Mouse (Mus musculus) embryonic facial prominence, embryonic 11.5 days (tissue): ENCODE data around the gene Zcchc24. TPM values are rescaled to one million over a fixed set of nuclear protein-coding genes. Genes with fewer than 3 reads are reported as not detected.

Experiments
- ATAC-seq: fragments of 200-750 bp; cut with Nextera tagmentation; replicated peaks from 2 replicates; pipeline ENCODE4 v1.8.0; 2017; ENCODE audit warnings: low read depth; ENCODE audit not compliant: insufficient number of reproducible peaks, low FRiP score, low TSS enrichment
- DNase-seq: peaks from one replicate; pipeline ENCODE4 v3.0.0-alpha.2; 2015; ENCODE audit warnings: low spot score
- H3K27ac ChIP-seq: fragments of 300-500 bp; sonication (generic); replicated peaks from 2 replicates; pipeline ENCODE4 v1.5.1; 2014; ENCODE audit warnings: mild to moderate bottlenecking, low read depth, low read length, control low read depth
- H3K27me3 ChIP-seq: fragments of 300-500 bp; sonication (generic); 2 replicates; pipeline ENCODE4 v1.6.1; 2014; ENCODE audit warnings: mild to moderate bottlenecking, low read length, moderate library complexity, mixed read lengths; ENCODE audit not compliant: control insufficient read depth, insufficient read depth
- H3K36me3 ChIP-seq: fragments of 300-500 bp; sonication (generic); replicated peaks from 2 replicates; pipeline ENCODE4 v1.6.1; 2014; ENCODE audit warnings: low read depth, mild to moderate bottlenecking, low read length, moderate library complexity, mixed read lengths; ENCODE audit not compliant: control insufficient read depth, insufficient read depth
- H3K4me1 ChIP-seq: fragments of 300-500 bp; sonication (generic); 2 replicates; pipeline ENCODE4 v1.6.1; 2014; ENCODE audit warnings: low read length, mixed read lengths; ENCODE audit not compliant: control insufficient read depth, insufficient read depth
- H3K4me2 ChIP-seq: fragments of 300-500 bp; sonication (generic); 2 replicates; pipeline ENCODE4 v1.6.1; 2014; ENCODE audit warnings: low read depth, mild to moderate bottlenecking, control low read depth, low read length, moderate library complexity
- H3K4me3 ChIP-seq: fragments of 300-500 bp; sonication (generic); 2 replicates; pipeline ENCODE4 v1.5.1; 2014; ENCODE audit warnings: low read depth, low read length, control low read depth
- H3K9ac ChIP-seq: fragments of 300-500 bp; sonication (generic); replicated peaks from 2 replicates; pipeline ENCODE4 v1.6.1; 2014; ENCODE audit warnings: mild to moderate bottlenecking, control low read depth, low read length
- H3K9me3 ChIP-seq: fragments of 300-500 bp; sonication (generic); replicated peaks from 2 replicates; pipeline ENCODE4 v1.6.1; 2016; ENCODE audit warnings: mild to moderate bottlenecking, low read length, inconsistent platforms, mixed read lengths; ENCODE audit not compliant: control insufficient read depth
- WGBS: fragments of 180-500 bp; shearing (Covaris S2); extraction: QIAGEN DNeasy Blood & Tissue Kit; methylation state at CpG from one replicate; pipeline ENCODE4 v1.1.7; 2014; 5-methylcytosine and 5-hydroxymethylcytosine counted together
- polyA plus RNA-seq: library from polyadenylated mRNA; unstranded; fragments of >200 nt; fragmentation: Nextera tagmentation; extraction: Ambion mirVana; gene quantifications from 2 replicates; pipeline ENCODE4 v1.2.1, GENCODE M21; 2014

Gene Zcchc24
- polyA plus RNA-seq, 1 experiment from 2014 or later = 23.6 TPM

- 24% methylated on average over 17 of the region's 17 CpGs for WGBS
- peaks cover 2% of the 10 kb centered on the region; the same call in 1 of the 2 replicates for H3K36me3 ChIP-seq
- H3K9ac ChIP-seq = no peak overlapping the region
- peaks cover 9% of the 10 kb centered on the region for H3K4me1 ChIP-seq
- no peaks in the 10 kb centered on the region for H3K9me3 ChIP-seq
- ATAC-seq = peak; percentile 50
- peak overlapping the region; percentile 36 for H3K27ac ChIP-seq
- DNase-seq = no peak
- no peak overlapping the region for H3K4me2 ChIP-seq
- H3K27me3 ChIP-seq = no peaks in the 10 kb centered on the region
- no peak overlapping the region for H3K4me3 ChIP-seq
Measured at GRCm38 (mm10) chr14:25734736-25735716, 33.8 kb downstream of the Zcchc24 start.

- no peak overlapping the region for H3K4me2 ChIP-seq
- H3K4me3 ChIP-seq = no peak overlapping the region
- no peaks in the 10 kb centered on the region for H3K9me3 ChIP-seq
- H3K36me3 ChIP-seq = no peaks in the 10 kb centered on the region
- 48% methylated on average over 5 of the region's 5 CpGs for WGBS
- ATAC-seq = peak; percentile 67; the same call in 1 of the 2 replicates
- H3K27ac ChIP-seq = peak overlapping the region; percentile 67
- no peaks in the 10 kb centered on the region for H3K27me3 ChIP-seq
- H3K9ac ChIP-seq = no peak overlapping the region; the same call in 1 of the 2 replicates
- peaks cover 11% of the 10 kb centered on the region for H3K4me1 ChIP-seq
- DNase-seq = peak; percentile 56
Measured at GRCm38 (mm10) chr14:25727149-25727510, 41.7 kb downstream of the Zcchc24 start.

- Histone ChIP-seq H3K9me3 (no peaks in the 10 kb centered on the region), H3K36me3 (no peaks in the 10 kb centered on the region; the same call in 1 of the 2 replicates), H3K27me3 (no peaks in the 10 kb centered on the region), H3K27ac (peak overlapping the region; percentile 67; the same call in 1 of the 2 replicates), H3K9ac (no peak overlapping the region), H3K4me1 (peaks cover 11% of the 10 kb centered on the region), H3K4me3 (no peak overlapping the region), H3K4me2 (no peak overlapping the region)
- peak; percentile 52 for ATAC-seq
- 46% methylated on average over 20 of the region's 20 CpGs for WGBS
- DNase-seq = peak; percentile 85
Measured at GRCm38 (mm10) chr14:25726226-25727148, 42.4 kb downstream of the Zcchc24 start.

- Histone ChIP-seq H3K9me3 (no peaks in the 10 kb centered on the region), H3K36me3 (no peaks in the 10 kb centered on the region; the same call in 1 of the 2 replicates), H3K27me3 (no peaks in the 10 kb centered on the region), H3K9ac (no peak overlapping the region), H3K4me2 (no peak overlapping the region), H3K4me3 (no peak overlapping the region), H3K4me1 (peaks cover 11% of the 10 kb centered on the region), H3K27ac (0 out of 2 replicates have a peak overlapping the region, but pooled peaks have one; percentile 16)
- 18% methylated on average over 4 of the region's 4 CpGs for WGBS
- ATAC-seq (no peak), DNase-seq (no peak)
Measured at GRCm38 (mm10) chr14:25725690-25726089, 43.1 kb downstream of the Zcchc24 start.

- no peak overlapping the region for H3K9ac ChIP-seq
- 0 out of 2 replicates have a peak overlapping the region, but pooled peaks have one; percentile 16 for H3K27ac ChIP-seq
- H3K36me3 ChIP-seq = no peaks in the 10 kb centered on the region; the same call in 1 of the 2 replicates
- H3K4me3 ChIP-seq = no peak overlapping the region
- H3K4me1 ChIP-seq = peaks cover 11% of the 10 kb centered on the region
- no peak overlapping the region for H3K4me2 ChIP-seq
- ATAC-seq (no peak; the same call in 1 of the 2 replicates), DNase-seq (no peak)
- H3K9me3 ChIP-seq = no peaks in the 10 kb centered on the region
- WGBS = 76% methylated on average over 11 of the region's 11 CpGs
- no peaks in the 10 kb centered on the region for H3K27me3 ChIP-seq
Measured at GRCm38 (mm10) chr14:25725032-25725497, 43.8 kb downstream of the Zcchc24 start.

DNA sequence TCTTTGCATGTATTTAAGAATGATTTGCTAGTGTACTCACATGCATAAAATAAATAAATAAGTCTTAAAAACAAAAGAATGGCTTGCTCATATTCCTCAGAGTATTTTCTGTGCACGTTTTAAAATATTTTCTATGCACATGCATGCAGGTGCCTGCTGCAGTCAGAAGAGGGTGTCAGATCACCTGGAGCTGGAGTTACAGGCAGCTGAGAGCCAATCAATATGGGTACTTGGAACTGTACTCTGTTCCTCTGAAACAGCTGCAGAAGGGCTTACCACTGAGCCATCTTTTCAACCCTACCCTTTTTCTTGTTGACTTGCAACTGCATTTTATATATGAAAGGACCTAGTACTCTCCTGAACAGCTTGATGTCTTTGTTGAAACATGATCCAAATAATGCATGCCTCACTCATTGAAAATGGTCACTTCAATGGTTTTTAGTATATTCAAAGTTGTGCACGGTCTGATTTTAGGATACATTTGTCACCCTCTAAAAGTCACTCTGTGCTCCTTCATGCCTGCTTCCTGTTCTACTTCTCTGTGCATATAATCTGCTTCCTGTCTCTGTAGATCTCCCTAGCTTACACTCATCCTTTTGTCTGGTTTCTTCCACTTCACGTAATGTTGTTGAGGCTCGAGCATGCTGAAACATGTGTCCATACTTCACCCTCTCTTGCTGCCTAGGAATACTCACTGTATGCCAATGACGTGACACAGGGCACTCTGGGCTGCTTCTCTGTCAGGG lies 47.7 kb downstream of the Zcchc24 start:
- DNase-seq = no peak

GRCm38 (mm10) chr14:25719371-25719770 lies 49.5 kb downstream of the Zcchc24 start:
- no peaks in the 10 kb centered on the region for H3K27me3 ChIP-seq
- peak; percentile 37; the same call in 1 of the 2 replicates for ATAC-seq
- 55% methylated on average over 9 of the region's 9 CpGs for whole genome bisulfite sequencing
- no peak overlapping the region for H3K4me3 ChIP-seq
- H3K9ac ChIP-seq = no peak overlapping the region
- H3K9me3 ChIP-seq = no peaks in the 10 kb centered on the region
- 0 out of 2 replicates have a peak overlapping the region, but pooled peaks have one; percentile 56 for H3K27ac ChIP-seq
- H3K36me3 ChIP-seq = peaks cover 3% of the 10 kb centered on the region
- H3K4me1 ChIP-seq = peaks cover 13% of the 10 kb centered on the region
- H3K4me2 ChIP-seq = no peak overlapping the region
- no peak for DNase-seq

More for the DNA sequence above, 47.7 kb downstream of the Zcchc24 start:
- ATAC-seq = no peak
- Histone ChIP-seq H3K27me3 (no peaks in the 10 kb centered on the region), H3K4me1 (peaks cover 20% of the 10 kb centered on the region), H3K27ac (no peak overlapping the region), H3K4me2 (no peak overlapping the region), H3K9ac (no peak overlapping the region), H3K9me3 (no peaks in the 10 kb centered on the region), H3K4me3 (no peak overlapping the region), H3K36me3 (no peaks in the 10 kb centered on the region; the same call in 1 of the 2 replicates)
- 85% methylated on average over 5 of the region's 5 CpGs for WGBS
